In the genomic region with DNA sequence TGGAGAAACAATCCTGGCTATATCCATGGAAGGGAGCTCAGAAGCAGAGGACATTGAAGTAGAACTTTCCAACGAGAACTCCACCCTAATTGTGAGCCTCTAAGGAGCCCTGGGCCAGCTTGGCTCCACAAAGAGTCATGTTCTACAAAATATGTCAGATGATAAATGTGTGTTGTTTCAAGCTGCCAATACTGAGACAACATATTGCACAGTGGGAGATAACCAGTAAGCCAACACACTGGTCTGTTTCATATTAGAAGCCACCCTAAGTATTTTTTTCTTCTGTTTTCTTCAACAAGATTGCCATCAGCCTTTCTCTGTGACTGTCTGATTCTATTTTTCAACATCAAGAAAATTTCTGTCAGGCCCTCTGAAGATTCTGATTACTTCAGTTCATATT, we compare ENCODE assay signal across 26 mouse cellular contexts.
A peak's percentile ranks its signal among the peaks of the same experiment; 100 is the strongest.
DNase-seq lines count a peak whose midpoint lies in the region; ATAC-seq and TF ChIP-seq lines count a peak whose summit lies in the region.
"Had no signal": no experiment of that assay in that cellular context is flagged by ENCODE, and none has a peak within 500 bp of the region (broad histone marks: within the 10 kb centered on the region; RNA-seq: fewer than 3 reads in every experiment).

No protein-coding gene starts in this region.

- no peak overlapping the region for H3K4me2 ChIP-seq in midbrain, embryonic 11.5 days
- no peak overlapping the region for H3K4me2 ChIP-seq in midbrain, embryonic 14.5 days (ENCODE audit: low read length)
- H3K4me2 ChIP-seq in liver, embryonic 11.5 days = no peak overlapping the region
- H3K4me2 ChIP-seq: embryonic facial prominence, embryonic 13.5 days; embryonic facial prominence, embryonic 15.5 days; forebrain, embryonic 12.5 days had no signal

- no peak for TF ChIP-seq POLR2A in embryonic fibroblast, embryonic 13.5 days (IDR thresholded peaks at IDR 0.05; ENCODE audit: low read depth, low read length)

- peak; percentile 65 for DNase-seq in midbrain, embryonic 11.5 days (ENCODE audit: low spot score, missing footprints)
- DNase-seq in midbrain, embryonic 14.5 days = no peak
- peak; percentile 54 for DNase-seq in NIH3T3 (ENCODE audit: low read depth)
- DNase-seq in frontal cortex, postnatal 14 days (ENCODE audit: low spot score in 2 of 2) = no peak
- no peak for DNase-seq in lung, postnatal 25 days (ENCODE audit: low spot score)
- DNase-seq in liver, embryonic 11.5 days (ENCODE audit: low spot score) = no peak
- DNase-seq: adrenal gland, adult 8-10 months; adrenal gland, postnatal 25 days; B cell, adult 2 months; cerebellum, adult 11 months; cerebellum, adult 2 months; cerebellum, adult 9-10 months; cerebellum, postnatal 10 days; cerebellum, postnatal 36 days; embryo, embryonic 11 days had no signal

- WGBS in midbrain, embryonic 11.5 days = 78% methylated on average over 1 of the region's 1 CpGs
- 66% methylated on average over 1 of the region's 1 CpGs for WGBS in midbrain, embryonic 14.5 days
- WGBS in liver, embryonic 11.5 days = 63% methylated on average over 1 of the region's 1 CpGs

- H3K9me3 ChIP-seq in midbrain, embryonic 11.5 days (ENCODE audit: control insufficient read depth, low read length) = no peaks in the 10 kb centered on the region
- H3K9me3 ChIP-seq in midbrain, embryonic 14.5 days (ENCODE audit: control insufficient read depth, low read length) = no peaks in the 10 kb centered on the region
- H3K9me3 ChIP-seq in liver, embryonic 11.5 days (ENCODE audit: control insufficient read depth, low read length) = no peaks in the 10 kb centered on the region
- H3K9me3 ChIP-seq: embryonic facial prominence, embryonic 13.5 days; embryonic facial prominence, embryonic 15.5 days; forebrain, embryonic 10.5 days; forebrain, embryonic 12.5 days; G1E had no signal

- no peak for ATAC-seq in midbrain, embryonic 11.5 days (ENCODE audit: low FRiP score)
- no peak for ATAC-seq in midbrain, embryonic 14.5 days (ENCODE audit: low FRiP score, low TSS enrichment)
- ATAC-seq in liver, embryonic 11.5 days (replicated peaks; ENCODE audit: low FRiP score) = no peak
- ATAC-seq: CD4-positive, CD25-positive, alpha-beta regulatory T cell, adult 4 months; forebrain, embryonic 14.5 days; forebrain, embryonic 16.5 days had no signal

- H3K4me1 ChIP-seq in midbrain, embryonic 11.5 days (ENCODE audit: control insufficient read depth, insufficient read depth, low read length) = no peaks in the 10 kb centered on the region
- no peaks in the 10 kb centered on the region for H3K4me1 ChIP-seq in midbrain, embryonic 14.5 days (ENCODE audit: control insufficient read depth, insufficient read depth, low read length)
- H3K4me1 ChIP-seq in embryonic fibroblast, embryonic 13.5 days (ENCODE audit: control insufficient read depth, insufficient read depth, low read length) = peaks cover 5% of the 10 kb centered on the region
- H3K4me1 ChIP-seq in liver, embryonic 11.5 days (replicated peaks; ENCODE audit: control insufficient read depth, insufficient read depth, low read length) = no peaks in the 10 kb centered on the region
- H3K4me1 ChIP-seq: embryonic facial prominence, embryonic 13.5 days; embryonic facial prominence, embryonic 15.5 days; forebrain, embryonic 10.5 days; forebrain, embryonic 12.5 days had no signal

- H3K36me3 ChIP-seq in midbrain, embryonic 11.5 days (ENCODE audit: control insufficient read depth, insufficient read depth, low read length) = no peaks in the 10 kb centered on the region
- H3K36me3 ChIP-seq in midbrain, embryonic 14.5 days (ENCODE audit: control insufficient read depth, insufficient read depth, low read length) = no peaks in the 10 kb centered on the region
- H3K36me3 ChIP-seq in liver, embryonic 11.5 days (ENCODE audit: control insufficient read depth, insufficient read depth, low read length) = no peaks in the 10 kb centered on the region
- H3K36me3 ChIP-seq: embryonic facial prominence, embryonic 13.5 days; embryonic facial prominence, embryonic 15.5 days; forebrain, embryonic 10.5 days; forebrain, embryonic 12.5 days; G1E had no signal

- no peak for TF ChIP-seq CTCF in embryonic fibroblast, embryonic 13.5 days (IDR thresholded peaks at IDR 0.05; ENCODE audit: borderline replicate concordance, insufficient read depth, low read length)

- H3K9ac ChIP-seq in midbrain, embryonic 11.5 days (ENCODE audit: low read length) = no peak overlapping the region
- H3K9ac ChIP-seq in midbrain, embryonic 14.5 days (replicated peaks; ENCODE audit: low read length) = no peak overlapping the region
- no peak overlapping the region for H3K9ac ChIP-seq in liver, embryonic 11.5 days (ENCODE audit: low read depth, low read length)
- H3K9ac ChIP-seq: embryonic facial prominence, embryonic 13.5 days; embryonic facial prominence, embryonic 15.5 days; forebrain, embryonic 12.5 days had no signal

- no peak overlapping the region for H3K27ac ChIP-seq in midbrain, embryonic 11.5 days (ENCODE audit: low read depth, low read length)
- H3K27ac ChIP-seq in midbrain, embryonic 14.5 days (replicated peaks; ENCODE audit: low read depth, low read length) = no peak overlapping the region
- H3K27ac ChIP-seq in embryonic fibroblast, embryonic 13.5 days (ENCODE audit: insufficient read depth, low read length) = peak overlapping the region; percentile 61
- no peak overlapping the region for H3K27ac ChIP-seq in liver, embryonic 11.5 days (ENCODE audit: low read depth, low read length)
- H3K27ac ChIP-seq: embryonic facial prominence, embryonic 13.5 days; embryonic facial prominence, embryonic 15.5 days; forebrain, embryonic 10.5 days; forebrain, embryonic 12.5 days had no signal

- no peak overlapping the region for H3K4me3 ChIP-seq in midbrain, embryonic 11.5 days (ENCODE audit: low read depth, low read length)
- H3K4me3 ChIP-seq in midbrain, embryonic 14.5 days (replicated peaks; ENCODE audit: low read depth, low read length) = no peak overlapping the region
- no peak overlapping the region for H3K4me3 ChIP-seq in embryonic fibroblast, embryonic 13.5 days (ENCODE audit: insufficient read depth, low read length)
- H3K4me3 ChIP-seq in liver, embryonic 11.5 days (ENCODE audit: low read depth, low read length) = no peak overlapping the region
- H3K4me3 ChIP-seq: embryonic facial prominence, embryonic 13.5 days; embryonic facial prominence, embryonic 15.5 days; erythroblast, embryonic 14.5 days; forebrain, embryonic 10.5 days; forebrain, embryonic 12.5 days had no signal

- H3K27me3 ChIP-seq in midbrain, embryonic 11.5 days (ENCODE audit: control insufficient read depth, insufficient read depth, low read length) = no peaks in the 10 kb centered on the region
- H3K27me3 ChIP-seq in midbrain, embryonic 14.5 days (ENCODE audit: control insufficient read depth, insufficient read depth, low read length) = no peaks in the 10 kb centered on the region
- no peaks in the 10 kb centered on the region for H3K27me3 ChIP-seq in liver, embryonic 11.5 days (replicated peaks; ENCODE audit: control insufficient read depth, insufficient read depth, low read length)
- H3K27me3 ChIP-seq: CH12.LX; embryonic facial prominence, embryonic 13.5 days; embryonic facial prominence, embryonic 15.5 days; forebrain, embryonic 12.5 days had no signal

Comparison
In these comparisons a context has a peak if more than half of its experiments do, and no peak if none do; other contexts are left out.
1. DNase-seq: peak in midbrain, embryonic 11.5 days (single experiment) and NIH3T3 (single experiment); none in midbrain, embryonic 14.5 days (single experiment), frontal cortex, postnatal 14 days (0 of 2), lung, postnatal 25 days (single experiment) and liver, embryonic 11.5 days (single experiment).